Mouse (Mus musculus) midbrain, embryonic 15.5 days (tissue): ENCODE results near the gene Sh3bgrl. TPM values are rescaled to one million over a fixed set of nuclear protein-coding genes. Genes with fewer than 3 reads are reported as not detected.

Experiments
- ATAC-seq: fragments of 200-750 bp; cut with Nextera tagmentation; replicated peaks from 2 replicates; pipeline ENCODE4 v1.8.0; 2017; ENCODE audit warnings: moderate TSS enrichment
- H3K27ac ChIP-seq: fragments of 300-500 bp; sonication (generic); 2 replicates; pipeline ENCODE4 v1.5.1; 2015; ENCODE audit warnings: mild to moderate bottlenecking, inconsistent platforms
- H3K27me3 ChIP-seq: fragments of 300-500 bp; sonication (generic); replicated peaks from 2 replicates; pipeline ENCODE4 v1.6.1; 2015; ENCODE audit warnings: inconsistent platforms
- H3K36me3 ChIP-seq: fragments of 300-500 bp; sonication (generic); replicated peaks from 2 replicates; pipeline ENCODE4 v1.6.1; 2015; ENCODE audit warnings: inconsistent platforms
- H3K4me1 ChIP-seq: fragments of 300-500 bp; sonication (generic); 2 replicates; pipeline ENCODE4 v1.6.1; 2015; ENCODE audit warnings: inconsistent platforms
- H3K4me2 ChIP-seq: fragments of 300-500 bp; sonication (generic); 2 replicates; pipeline ENCODE4 v1.6.1; 2015; ENCODE audit warnings: inconsistent platforms, mild to moderate bottlenecking, moderate library complexity
- H3K4me3 ChIP-seq: fragments of 300-500 bp; sonication (generic); 2 replicates; pipeline ENCODE4 v1.5.1; 2015; ENCODE audit warnings: mild to moderate bottlenecking, inconsistent platforms
- H3K9ac ChIP-seq: fragments of 300-500 bp; sonication (generic); 2 replicates; pipeline ENCODE4 v1.6.1; 2015; ENCODE audit warnings: mild to moderate bottlenecking, inconsistent platforms
- H3K9me3 ChIP-seq: fragments of 300-500 bp; sonication (generic); 2 replicates; pipeline ENCODE4 v1.6.1; 2016; ENCODE audit warnings: inconsistent platforms
- WGBS: fragments of 180-500 bp; shearing (Covaris S2); methylation state at CpG from one replicate; pipeline ENCODE4 v1.1.7; 2015; ENCODE audit warnings: mixed read lengths; 5-methylcytosine and 5-hydroxymethylcytosine counted together
- polyA plus RNA-seq: library from polyadenylated mRNA; unstranded; fragments of >200 nt; fragmentation: Nextera tagmentation; extraction: Ambion mirVana; gene quantifications from 2 replicates; pipeline ENCODE4 v1.2.1, GENCODE M21; 2015

Gene Sh3bgrl
- polyA plus RNA-seq, 1 experiment from 2014 or later = 195 TPM

GRCm38 (mm10) chrX:109190969-109191368 lies 95.8 kb downstream of the Sh3bgrl start:
- ATAC-seq = no peak
- Histone ChIP-seq H3K9ac (no peak overlapping the region), H3K36me3 (no peaks in the 10 kb centered on the region), H3K4me1 (no peaks in the 10 kb centered on the region), H3K9me3 (no peaks in the 10 kb centered on the region), H3K4me2 (no peak overlapping the region), H3K27ac (no peak overlapping the region), H3K4me3 (no peak overlapping the region), H3K27me3 (no peaks in the 10 kb centered on the region)
- WGBS = 65% methylated on average over 4 of the region's 4 CpGs

- Histone ChIP-seq H3K27me3 (no peaks in the 10 kb centered on the region), H3K9ac (no peak overlapping the region), H3K4me1 (no peaks in the 10 kb centered on the region), H3K4me2 (no peak overlapping the region), H3K4me3 (no peak overlapping the region), H3K9me3 (no peaks in the 10 kb centered on the region), H3K27ac (no peak overlapping the region), H3K36me3 (no peaks in the 10 kb centered on the region)
- ATAC-seq = no peak
- WGBS = 64% methylated on average over 4 of the region's 4 CpGs
These were observed 96.3 kb downstream of the Sh3bgrl start for GRCm38 (mm10) chrX:109191436-109191835.

- ATAC-seq = no peak
- 82% methylated on average over 4 of the region's 4 CpGs for WGBS
- Histone ChIP-seq H3K27ac (no peak within 1 kb of the TSS), H3K9ac (no peak within 1 kb of the TSS), H3K36me3 (no peaks in the 10 kb centered on the region), H3K27me3 (no peaks in the 10 kb centered on the region), H3K4me1 (no peaks in the 10 kb centered on the region), H3K9me3 (no peaks in the 10 kb centered on the region), H3K4me2 (no peak within 1 kb of the TSS), H3K4me3 (no peak within 1 kb of the TSS)
These were observed 101.3 kb downstream of the Sh3bgrl start, which contains the start of gene Gm6377 for GRCm38 (mm10) chrX:109196468-109196867. Gm6377 (plus strand) TSS chrX:109196756.

GRCm38 (mm10) chrX:109207843-109208242 lies 112.7 kb downstream of the Sh3bgrl start:
- no peaks in the 10 kb centered on the region for H3K27me3 ChIP-seq
- ATAC-seq = no peak
- H3K27ac ChIP-seq = no peak overlapping the region
- no peaks in the 10 kb centered on the region for H3K9me3 ChIP-seq
- H3K9ac ChIP-seq = no peak overlapping the region
- H3K4me3 ChIP-seq = no peak overlapping the region
- no peaks in the 10 kb centered on the region for H3K4me1 ChIP-seq
- H3K4me2 ChIP-seq = no peak overlapping the region
- no peaks in the 10 kb centered on the region for H3K36me3 ChIP-seq

- H3K9me3 ChIP-seq = no peaks in the 10 kb centered on the region
- WGBS = 85% methylated on average over 1 of the region's 1 CpGs
- H3K36me3 ChIP-seq = no peaks in the 10 kb centered on the region
- no peak for ATAC-seq
- H3K27me3 ChIP-seq = no peaks in the 10 kb centered on the region
- no peaks in the 10 kb centered on the region for H3K4me1 ChIP-seq
- no peak overlapping the region for H3K4me2 ChIP-seq
- H3K4me3 ChIP-seq = no peak overlapping the region
- no peak overlapping the region for H3K9ac ChIP-seq
- no peak overlapping the region for H3K27ac ChIP-seq
These were observed 133.6 kb downstream of the Sh3bgrl start for GRCm38 (mm10) chrX:109228720-109229119.

GRCm38 (mm10) chrX:109235383-109236036 lies 140.3 kb downstream of the Sh3bgrl start:
- ATAC-seq = no peak
- Histone ChIP-seq H3K9me3 (no peaks in the 10 kb centered on the region), H3K27me3 (no peaks in the 10 kb centered on the region), H3K9ac (no peak overlapping the region), H3K4me3 (no peak overlapping the region), H3K4me1 (no peaks in the 10 kb centered on the region), H3K27ac (no peak overlapping the region), H3K36me3 (no peaks in the 10 kb centered on the region), H3K4me2 (no peak overlapping the region)
- WGBS = 92% methylated on average over 3 of the region's 3 CpGs

GRCm38 (mm10) chrX:109238163-109238562 lies 143.0 kb downstream of the Sh3bgrl start:
- Histone ChIP-seq H3K4me3 (no peak overlapping the region), H3K9me3 (no peaks in the 10 kb centered on the region), H3K27me3 (no peaks in the 10 kb centered on the region), H3K4me1 (no peaks in the 10 kb centered on the region), H3K4me2 (no peak overlapping the region), H3K36me3 (no peaks in the 10 kb centered on the region), H3K27ac (no peak overlapping the region), H3K9ac (no peak overlapping the region)
- no peak for ATAC-seq

Other genes with a start within 250 kb of the Sh3bgrl start
- gene Hmgn5, start 82.0 kb upstream of the Sh3bgrl start, polyA plus RNA-seq = 11.0 and 12.5 TPM in 2 replicates
- 0.05 and 0.10 TPM in 2 replicates for gene Gm6377, start 101.4 kb downstream of the Sh3bgrl start, polyA plus RNA-seq